Comparison of ENCODE assay signal across 15 mouse cellular contexts in the genomic region with DNA sequence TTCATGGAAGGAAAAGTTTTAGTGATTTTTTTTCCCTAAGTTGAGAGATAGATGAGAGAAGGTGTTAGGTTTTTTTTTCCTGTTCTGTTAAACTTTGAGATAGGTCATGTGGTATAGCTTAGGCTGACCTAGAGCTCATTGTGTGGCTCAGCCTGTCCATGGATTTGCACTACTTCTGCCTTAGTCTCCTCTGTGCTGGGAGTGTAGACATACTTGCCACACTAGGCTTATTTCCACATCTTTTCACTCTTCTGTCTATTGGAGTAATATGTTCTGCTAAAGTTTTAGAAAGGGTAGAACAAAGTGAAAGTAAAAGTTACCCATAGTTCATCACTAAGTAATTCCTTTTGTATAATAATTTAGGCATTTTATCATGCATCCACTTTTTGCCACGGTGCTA.
"Had no signal": no experiment of that assay in that cellular context is flagged by ENCODE, and none has a peak within 500 bp of the region (broad histone marks: within the 10 kb centered on the region; RNA-seq: fewer than 3 reads in every experiment).

No protein-coding gene starts in this region.

- H3K4me2 ChIP-seq: limb, embryonic 12.5 days; neural tube, embryonic 12.5 days had no signal

- H3K9ac ChIP-seq: limb, embryonic 12.5 days; liver, embryonic 14.5 days; neural tube, embryonic 12.5 days had no signal

- DNase-seq: kidney, adult 2 months; kidney, postnatal 36 days; layer of hippocampus, adult 9-11 months; layer of hippocampus, postnatal 36 days; liver; lung, adult 18-20 months; midbrain, embryonic 14.5 days; spleen, adult 18-20 months; thymus, adult 2 months; thymus, postnatal 36 days had no signal

- H3K9me3 ChIP-seq: limb, embryonic 12.5 days; midbrain, embryonic 10.5 days; neural tube, embryonic 12.5 days had no signal

- H3K27me3 ChIP-seq: limb, embryonic 12.5 days; neural tube, embryonic 12.5 days had no signal

- H3K27ac ChIP-seq: kidney, postnatal 0 days; limb, embryonic 12.5 days; liver, embryonic 14.5 days; midbrain, embryonic 10.5 days; neural tube, embryonic 12.5 days had no signal

- H3K4me3 ChIP-seq: limb, embryonic 12.5 days; midbrain, embryonic 10.5 days; neural tube, embryonic 12.5 days had no signal

- H3K4me1 ChIP-seq: limb, embryonic 12.5 days; midbrain, embryonic 10.5 days; neural tube, embryonic 12.5 days had no signal
